Mouse (Mus musculus) kidney, embryonic 15.5 days (tissue): ENCODE data around the gene Tns2. TPM values are rescaled to one million over a fixed set of nuclear protein-coding genes. Genes with fewer than 3 reads are reported as not detected.

Experiments used
- ATAC-seq: fragments of 200-750 bp; cut with Nextera tagmentation; replicated peaks from 2 replicates; pipeline ENCODE4 v1.8.0; 2017; ENCODE audit warnings: moderate TSS enrichment; ENCODE audit not compliant: low FRiP score
- H3K27ac ChIP-seq: fragments of 300-500 bp; sonication (generic); 2 replicates; pipeline ENCODE4 v1.5.1; 2015; ENCODE audit warnings: mild to moderate bottlenecking, inconsistent platforms
- H3K27me3 ChIP-seq: fragments of 300-500 bp; sonication (generic); 2 replicates; pipeline ENCODE4 v1.6.1; 2015; ENCODE audit warnings: inconsistent platforms
- H3K36me3 ChIP-seq: fragments of 300-500 bp; sonication (generic); 2 replicates; pipeline ENCODE4 v1.6.1; 2015; ENCODE audit warnings: inconsistent platforms
- H3K4me1 ChIP-seq: fragments of 300-500 bp; sonication (generic); 2 replicates; pipeline ENCODE4 v1.6.1; 2015; ENCODE audit warnings: inconsistent platforms
- H3K4me2 ChIP-seq: fragments of 300-500 bp; sonication (generic); 2 replicates; pipeline ENCODE4 v1.6.1; 2015; ENCODE audit warnings: moderate library complexity, mild to moderate bottlenecking, inconsistent platforms
- H3K4me3 ChIP-seq: fragments of 300-500 bp; sonication (generic); replicated peaks from 2 replicates; pipeline ENCODE4 v1.5.1; 2015; ENCODE audit warnings: mild to moderate bottlenecking, inconsistent platforms
- H3K9ac ChIP-seq: fragments of 300-500 bp; sonication (generic); 2 replicates; pipeline ENCODE4 v1.6.1; 2015; ENCODE audit warnings: mild to moderate bottlenecking, inconsistent platforms
- H3K9me3 ChIP-seq: fragments of 300-500 bp; sonication (generic); replicated peaks from 2 replicates; pipeline ENCODE4 v1.6.1; 2016; ENCODE audit warnings: inconsistent platforms
- WGBS: fragments of 180-500 bp; shearing (Covaris S2); methylation state at CpG from one replicate; pipeline ENCODE4 v1.1.7; 2015; ENCODE audit warnings: mixed read lengths; 5-methylcytosine and 5-hydroxymethylcytosine counted together
- polyA plus RNA-seq: library from polyadenylated mRNA; unstranded; fragments of >200 nt; fragmentation: Nextera tagmentation; extraction: Ambion mirVana; gene quantifications from 2 replicates; pipeline ENCODE4 v1.2.1, GENCODE M21; 2015

Gene Tns2
- polyA plus RNA-seq, 1 experiment from 2014 or later, result 48.4 TPM

DNA sequence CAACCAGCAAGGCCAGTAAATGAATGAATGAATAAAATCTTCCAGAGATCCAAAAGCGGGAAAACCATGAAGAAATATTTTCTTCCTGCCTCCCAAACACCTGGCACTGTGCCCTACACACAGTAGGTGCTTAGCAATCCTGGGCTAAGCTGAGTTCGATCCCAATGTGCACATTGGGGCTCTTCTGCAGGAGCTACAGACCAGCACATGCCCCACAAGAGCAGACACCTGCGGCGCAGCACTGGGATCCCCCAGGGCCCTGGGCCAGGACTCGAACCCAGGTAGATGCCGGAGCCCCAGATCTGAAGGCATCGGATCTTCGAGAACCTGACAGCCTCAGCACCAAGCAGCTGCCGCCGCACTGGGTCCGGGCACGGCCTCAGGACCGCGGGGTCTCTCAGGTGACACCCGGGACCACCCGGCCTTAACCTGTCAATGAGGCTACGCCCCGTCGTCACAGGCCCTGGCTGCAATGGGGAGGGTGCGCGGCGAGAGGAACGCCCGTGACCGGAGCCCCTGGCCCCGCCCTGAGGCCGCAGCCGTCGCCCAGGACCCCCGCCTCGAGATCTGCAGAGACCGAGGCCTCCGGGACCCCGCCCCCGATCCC lies 35.4 kb downstream of the Tns2 start:
- 1% methylated on average over 35 of the region's 35 CpGs for WGBS
- Histone ChIP-seq H3K9me3 (no peaks in the 10 kb centered on the region), H3K4me3 (peak overlapping the region; percentile 95), H3K4me1 (peaks cover 23% of the 10 kb centered on the region), H3K27ac (peak overlapping the region; percentile 82), H3K9ac (peak overlapping the region; percentile 78), H3K4me2 (peak overlapping the region; percentile 85), H3K27me3 (no peaks in the 10 kb centered on the region), H3K36me3 (peaks cover 28% of the 10 kb centered on the region)
- peak; percentile 75 for ATAC-seq

DNA sequence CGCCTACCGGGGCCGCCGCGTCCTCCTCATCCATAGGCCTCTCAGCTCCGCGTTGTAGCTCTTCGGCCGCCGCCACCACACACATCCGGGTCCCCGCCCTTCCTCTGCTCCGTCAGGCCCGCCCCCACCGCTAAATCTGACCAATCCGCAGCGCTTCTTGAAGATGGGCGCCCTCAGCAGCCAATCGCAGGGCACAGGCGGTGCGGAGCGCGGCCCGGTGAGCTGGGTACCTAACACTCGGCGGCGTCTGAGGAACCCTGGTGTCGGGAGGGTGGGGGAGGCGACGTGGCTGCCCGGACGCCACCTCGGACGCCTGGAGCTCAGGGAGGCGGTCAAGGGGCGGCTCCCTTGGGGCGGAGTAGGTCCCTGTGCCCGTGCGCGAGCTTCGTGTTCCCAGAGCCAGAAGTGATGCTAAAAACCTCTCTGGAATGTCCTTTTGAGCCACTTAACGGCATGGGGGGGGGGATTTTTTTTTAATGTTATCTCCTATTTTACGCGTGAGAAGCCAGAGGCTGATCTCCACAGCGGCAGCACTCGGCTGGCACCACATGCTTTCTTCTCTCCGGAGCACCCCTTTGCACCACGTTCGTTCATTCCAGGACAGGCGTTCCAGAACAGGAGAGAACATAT lies 36.0 kb downstream of the Tns2 start, which contains the start of gene Spryd3:
Spryd3 (minus strand) TSS at position 106 of the 630 bp plus-strand sequence.
- Histone ChIP-seq H3K27me3 (no peaks in the 10 kb centered on the region), H3K9ac (peak within 1 kb of the TSS; percentile 78), H3K4me1 (peaks cover 23% of the 10 kb centered on the region), H3K4me2 (peak within 1 kb of the TSS; percentile 85), H3K9me3 (no peaks in the 10 kb centered on the region), H3K4me3 (peak within 1 kb of the TSS; percentile 95), H3K36me3 (peaks cover 22% of the 10 kb centered on the region), H3K27ac (peak within 1 kb of the TSS; percentile 82)
- peak; percentile 99 for ATAC-seq
- under 1% methylated on average over 50 of the region's 50 CpGs for WGBS

DNA sequence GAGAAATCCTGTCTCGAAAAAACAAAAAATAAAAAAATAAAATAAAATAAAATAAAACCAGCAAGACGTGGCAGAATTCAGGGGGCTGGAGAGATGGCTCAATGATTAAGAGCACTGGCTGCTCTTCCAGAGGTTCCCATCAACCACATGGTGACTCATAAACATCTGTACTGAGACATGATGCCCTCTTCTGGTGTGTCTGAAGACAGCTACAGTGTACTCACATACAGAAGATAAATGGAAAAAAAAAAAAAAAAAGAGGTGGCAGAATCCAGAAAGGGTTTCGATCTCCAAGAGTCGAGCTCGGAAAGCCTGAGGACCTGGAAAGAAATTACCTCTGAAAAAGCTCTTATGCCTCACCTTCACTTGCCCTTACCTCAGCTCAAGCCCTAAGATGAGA lies 40.9 kb downstream of the Tns2 start:
- H3K27ac ChIP-seq, result no peak overlapping the region
- WGBS, result 94% methylated on average over 5 of the region's 5 CpGs

DNA sequence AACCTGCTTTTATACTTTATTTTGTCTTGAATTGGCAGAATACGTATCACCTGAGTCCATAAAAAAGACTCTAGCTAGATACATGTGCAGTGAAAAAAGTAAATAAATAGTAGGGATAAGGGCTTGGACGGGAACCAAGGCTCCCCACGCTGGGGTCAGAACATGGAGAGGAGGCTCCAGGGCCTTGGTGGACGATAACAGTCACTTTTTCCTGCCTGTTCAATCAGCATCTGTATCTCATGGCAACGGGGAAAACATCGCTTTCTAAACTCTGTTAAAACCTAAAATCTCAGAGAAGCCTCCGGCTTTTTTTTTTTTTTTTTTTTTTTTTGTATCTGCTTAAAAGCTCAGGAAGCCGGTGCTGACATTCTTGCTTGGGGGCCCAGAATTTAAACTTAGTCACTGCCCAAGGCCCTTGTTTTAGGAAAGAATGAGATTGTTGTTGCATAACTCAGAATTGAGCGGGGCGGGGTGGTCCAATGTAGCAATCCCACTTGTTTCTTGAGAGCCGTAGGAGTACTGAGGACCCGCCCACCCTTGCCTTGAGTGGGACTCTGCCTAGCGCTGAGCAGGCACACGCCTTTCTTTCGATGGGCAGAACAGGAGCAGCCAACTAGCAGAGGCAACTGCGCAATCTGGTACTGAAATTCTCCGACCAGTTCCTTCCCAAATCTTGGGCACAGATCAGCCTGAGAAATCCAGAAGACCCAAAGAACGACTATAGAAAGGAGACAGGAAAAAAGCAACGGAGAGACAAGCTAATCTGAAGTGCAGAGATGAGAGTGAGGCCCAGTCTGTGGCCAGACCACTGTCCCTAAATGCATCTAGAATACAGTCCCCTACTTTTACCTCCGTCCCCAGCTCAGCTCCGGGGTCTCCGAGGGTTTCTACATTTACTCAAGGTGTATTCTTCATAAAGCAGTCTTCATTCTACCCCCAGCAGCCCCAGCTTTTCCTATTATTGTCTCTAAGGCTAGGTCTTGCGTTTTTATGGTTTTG lies 43.0 kb downstream of the Tns2 start:
- Histone ChIP-seq H3K4me2 (no peak overlapping the region), H3K9me3 (no peaks in the 10 kb centered on the region), H3K36me3 (no peaks in the 10 kb centered on the region), H3K4me3 (no peak overlapping the region), H3K27ac (peak overlapping the region; percentile 28; the same call in 1 of the 2 replicates), H3K4me1 (peaks cover 38% of the 10 kb centered on the region), H3K27me3 (peaks cover 25% of the 10 kb centered on the region), H3K9ac (no peak overlapping the region)
- WGBS, result 52% methylated on average over 23 of the region's 23 CpGs
- no peak for ATAC-seq

More for the DNA sequence above, 40.9 kb downstream of the Tns2 start:
- no peak for ATAC-seq
- H3K9ac ChIP-seq, result no peak overlapping the region
- H3K9me3 ChIP-seq, result no peaks in the 10 kb centered on the region
- H3K4me1 ChIP-seq, result peaks cover 38% of the 10 kb centered on the region
- H3K27me3 ChIP-seq, result peaks cover 24% of the 10 kb centered on the region
- H3K4me3 ChIP-seq, result no peak overlapping the region
- no peak overlapping the region for H3K4me2 ChIP-seq
- H3K36me3 ChIP-seq, result no peaks in the 10 kb centered on the region

DNA sequence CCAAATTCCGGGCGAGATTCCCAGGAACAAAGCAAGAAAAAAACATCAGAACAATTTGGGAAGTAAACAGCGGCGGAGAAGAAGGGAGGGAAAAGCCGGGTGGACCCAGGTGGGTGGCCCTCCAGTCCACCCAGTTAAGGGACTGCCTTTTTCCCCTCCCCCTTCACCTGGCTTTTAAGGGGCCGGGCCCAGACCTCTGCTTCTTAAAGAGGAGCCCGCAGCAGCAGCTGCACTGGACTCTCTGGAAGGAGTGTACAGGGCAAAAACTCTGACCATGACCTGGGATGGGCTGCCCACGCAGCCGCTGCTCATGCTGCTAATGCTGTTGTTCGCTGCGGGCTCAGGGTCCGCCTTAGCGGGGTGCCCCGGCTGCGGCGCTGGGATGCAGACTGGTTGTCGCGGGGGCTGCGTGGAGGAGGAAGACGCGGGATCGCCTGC lies 44.1 kb downstream of the Tns2 start, which contains the start of gene Igfbp6:
Igfbp6 (plus strand) TSS at position 89 of the 438 bp plus-strand sequence.
- ATAC-seq, result peak; percentile 57; the same call in 1 of the 2 replicates
- Histone ChIP-seq H3K9me3 (no peaks in the 10 kb centered on the region), H3K27me3 (peaks cover 25% of the 10 kb centered on the region), H3K4me2 (peak within 1 kb of the TSS; percentile 59), H3K4me1 (peaks cover 41% of the 10 kb centered on the region), H3K4me3 (peak within 1 kb of the TSS; percentile 33), H3K9ac (peak within 1 kb of the TSS; percentile 24; the same call in 1 of the 2 replicates), H3K27ac (peak within 1 kb of the TSS; percentile 29), H3K36me3 (no peaks in the 10 kb centered on the region)
- WGBS, result 6% methylated on average over 21 of the region's 22 CpGs

DNA sequence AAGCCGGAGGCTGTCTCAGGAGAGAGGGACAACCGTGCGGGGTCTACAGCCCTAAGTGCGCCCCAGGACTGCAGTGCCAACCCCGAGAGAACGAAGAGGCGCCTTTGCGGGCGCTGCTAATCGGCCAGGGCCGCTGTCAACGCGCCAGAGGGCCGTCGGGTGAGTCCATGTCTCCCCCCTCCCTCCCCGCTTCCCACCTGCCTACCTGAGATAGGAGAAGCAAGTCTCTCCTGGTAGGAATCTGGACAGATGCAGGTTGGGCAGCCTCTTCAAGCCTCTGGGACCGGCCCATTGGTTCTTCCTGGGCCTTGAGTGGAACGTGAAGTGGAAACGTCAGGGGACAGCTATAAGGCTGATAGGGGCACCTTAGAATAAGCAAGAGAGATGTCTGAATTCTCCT lies 44.5 kb downstream of the Tns2 start:
- Histone ChIP-seq H3K4me1 (peaks cover 46% of the 10 kb centered on the region), H3K4me3 (peak overlapping the region; percentile 33), H3K9ac (peak overlapping the region; percentile 24; the same call in 1 of the 2 replicates), H3K4me2 (peak overlapping the region; percentile 59), H3K27ac (peak overlapping the region; percentile 29; the same call in 1 of the 2 replicates), H3K9me3 (no peaks in the 10 kb centered on the region), H3K36me3 (no peaks in the 10 kb centered on the region), H3K27me3 (peaks cover 25% of the 10 kb centered on the region)
- ATAC-seq, result peak; percentile 33; the same call in 1 of the 2 replicates
- WGBS, result 12% methylated on average over 19 of the region's 19 CpGs

DNA sequence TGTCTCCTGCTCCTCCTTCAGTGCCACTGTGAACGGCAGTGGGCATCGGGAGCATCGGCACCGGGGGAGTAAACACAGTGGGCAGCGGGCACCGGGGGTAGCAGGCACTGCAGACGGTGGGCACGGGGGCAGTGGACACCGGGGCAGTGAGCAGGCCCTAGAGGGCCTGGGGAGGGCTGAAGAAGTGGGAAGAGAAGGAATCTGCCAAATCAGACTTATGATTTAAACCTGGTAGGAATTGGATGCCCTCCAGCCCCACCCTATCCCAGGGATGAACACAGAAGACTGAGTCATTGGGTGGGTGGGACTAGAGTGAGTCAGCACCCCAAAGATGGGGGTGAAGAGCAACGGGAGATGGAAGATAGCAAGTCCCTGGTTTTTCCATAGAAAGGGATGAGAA lies 45.1 kb downstream of the Tns2 start:
- Histone ChIP-seq H3K4me1 (peaks cover 52% of the 10 kb centered on the region), H3K9ac (0 out of 2 replicates have a peak overlapping the region, but pooled peaks have one; percentile 24), H3K9me3 (no peaks in the 10 kb centered on the region), H3K36me3 (no peaks in the 10 kb centered on the region), H3K27me3 (peaks cover 25% of the 10 kb centered on the region), H3K4me2 (peak overlapping the region; percentile 59), H3K4me3 (peak overlapping the region; percentile 33), H3K27ac (no peak overlapping the region)
- 69% methylated on average over 10 of the region's 10 CpGs for WGBS
- ATAC-seq, result no peak

DNA sequence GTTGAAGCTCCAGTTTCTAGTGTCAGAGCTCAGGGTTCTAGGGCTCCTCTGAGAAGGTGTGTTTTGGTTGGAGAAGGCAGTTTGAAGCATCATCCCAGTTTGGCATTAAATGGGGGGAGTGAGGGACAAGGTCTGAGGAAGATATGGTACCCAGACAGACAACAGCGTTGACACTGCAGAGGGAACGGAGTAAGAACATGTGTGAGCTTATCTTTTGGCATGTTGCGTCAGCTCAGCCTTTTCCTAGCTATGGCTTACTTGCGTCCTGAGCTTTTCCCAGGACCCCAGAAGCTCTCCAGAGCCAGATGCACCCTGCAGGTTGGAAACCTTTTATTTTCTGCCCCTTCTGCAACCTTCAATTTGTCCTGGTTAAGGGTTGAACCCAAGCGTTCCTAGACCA lies 45.9 kb downstream of the Tns2 start:
- Histone ChIP-seq H3K27me3 (peaks cover 25% of the 10 kb centered on the region), H3K4me3 (no peak overlapping the region), H3K9me3 (no peaks in the 10 kb centered on the region), H3K4me2 (no peak overlapping the region), H3K36me3 (no peaks in the 10 kb centered on the region), H3K9ac (no peak overlapping the region), H3K27ac (no peak overlapping the region), H3K4me1 (peaks cover 58% of the 10 kb centered on the region)
- 83% methylated on average over 5 of the region's 5 CpGs for WGBS
- no peak for ATAC-seq

DNA sequence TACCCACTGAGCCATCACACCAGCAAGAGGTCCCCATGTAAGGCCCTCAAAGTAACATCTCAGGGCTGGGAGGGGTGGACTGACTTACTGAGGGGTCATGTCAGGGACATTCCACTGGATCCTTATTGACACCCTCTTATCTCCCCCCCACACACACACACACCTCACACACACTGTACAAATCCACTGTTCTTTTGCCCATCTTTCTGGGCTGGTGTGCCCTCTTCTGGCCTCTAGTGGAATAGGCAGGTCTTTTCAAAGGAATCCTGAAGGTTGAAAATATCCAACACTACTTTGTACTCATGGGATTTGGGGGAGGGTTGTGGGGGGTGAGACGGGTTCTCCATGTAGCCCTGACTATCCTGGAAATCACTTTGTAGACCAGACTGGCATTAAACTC lies 46.7 kb downstream of the Tns2 start:
- peaks cover 25% of the 10 kb centered on the region for H3K27me3 ChIP-seq
- H3K9me3 ChIP-seq, result no peaks in the 10 kb centered on the region
- H3K9ac ChIP-seq, result no peak overlapping the region
- no peak for ATAC-seq
- no peak overlapping the region for H3K4me3 ChIP-seq
- peaks cover 58% of the 10 kb centered on the region for H3K4me1 ChIP-seq
- 3% methylated on average over 1 of the region's 1 CpGs for WGBS
- H3K27ac ChIP-seq, result no peak overlapping the region
- no peaks in the 10 kb centered on the region for H3K36me3 ChIP-seq
- H3K4me2 ChIP-seq, result no peak overlapping the region

DNA sequence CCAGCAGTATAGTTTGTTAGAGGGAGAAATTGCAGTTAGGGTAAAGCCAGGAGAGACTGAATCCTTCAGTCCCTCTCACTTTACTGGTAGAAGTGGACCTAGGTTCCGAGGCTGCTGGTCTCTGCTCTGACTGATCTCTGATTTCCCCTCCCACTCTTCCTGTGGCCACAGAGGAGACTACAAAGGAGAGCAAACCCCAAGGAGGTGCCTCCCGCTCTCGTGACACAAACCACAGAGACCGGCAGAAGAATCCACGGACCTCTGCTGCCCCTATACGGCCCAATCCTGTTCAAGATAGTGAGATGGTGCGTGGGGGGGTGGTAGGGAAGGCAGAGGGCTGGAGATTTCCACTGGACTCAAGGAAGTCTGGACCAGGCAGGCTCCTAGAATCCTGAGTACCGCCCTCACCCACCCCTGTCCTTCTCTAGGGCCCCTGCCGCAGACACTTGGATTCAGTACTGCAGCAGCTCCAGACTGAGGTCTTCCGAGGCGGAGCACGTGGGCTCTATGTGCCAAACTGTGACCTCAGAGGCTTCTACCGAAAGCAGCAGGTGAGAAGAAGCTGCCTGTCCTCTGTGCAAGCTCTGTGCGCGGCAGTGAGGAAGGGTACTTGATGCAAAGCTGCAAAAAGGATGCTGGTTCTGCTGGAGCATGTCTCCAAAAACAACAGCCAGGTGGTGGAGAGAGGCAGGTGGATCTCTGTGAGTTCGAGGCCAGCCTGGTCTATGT lies 47.6 kb downstream of the Tns2 start:
- Histone ChIP-seq H3K36me3 (no peaks in the 10 kb centered on the region), H3K27ac (no peak overlapping the region), H3K27me3 (peaks cover 24% of the 10 kb centered on the region), H3K9me3 (no peaks in the 10 kb centered on the region), H3K4me3 (no peak overlapping the region), H3K9ac (no peak overlapping the region), H3K4me2 (no peak overlapping the region), H3K4me1 (peaks cover 59% of the 10 kb centered on the region)
- ATAC-seq, result no peak
- WGBS, result 61% methylated on average over 16 of the region's 16 CpGs

DNA sequence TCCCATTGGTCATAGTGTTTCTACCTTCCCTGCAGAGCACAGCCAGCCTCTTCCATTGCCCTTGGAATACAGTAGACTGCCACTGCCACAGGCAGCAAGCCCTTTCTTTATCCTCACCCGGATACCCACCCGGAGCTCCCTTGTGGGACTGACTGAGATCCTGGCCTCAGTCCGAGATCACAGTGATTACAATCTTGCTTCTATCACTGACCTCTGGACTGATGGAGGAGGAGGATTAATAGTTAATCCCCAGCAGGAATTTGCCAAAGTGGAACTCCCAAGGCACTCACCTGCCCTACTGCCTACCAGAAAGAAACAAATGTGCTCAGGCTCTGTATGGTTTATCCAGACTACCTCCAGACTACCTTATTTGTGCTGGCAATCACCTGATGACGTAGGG lies 49.3 kb downstream of the Tns2 start:
- no peaks in the 10 kb centered on the region for H3K9me3 ChIP-seq
- no peak for ATAC-seq
- no peak overlapping the region for H3K9ac ChIP-seq
- peaks cover 45% of the 10 kb centered on the region for H3K4me1 ChIP-seq
- WGBS, result 67% methylated on average over 4 of the region's 4 CpGs
- H3K27ac ChIP-seq, result 0 out of 2 replicates have a peak overlapping the region, but pooled peaks have one; percentile 23
- H3K36me3 ChIP-seq, result no peaks in the 10 kb centered on the region
- no peak overlapping the region for H3K4me3 ChIP-seq
- peaks cover 16% of the 10 kb centered on the region for H3K27me3 ChIP-seq
- H3K4me2 ChIP-seq, result no peak overlapping the region
